Mouse (Mus musculus) frontal cortex, postnatal 10 days (tissue): ENCODE results near the gene Basp1.

Experiments
- DNase-seq, 2 experiments: peaks; one replicate each; pipeline ENCODE4 v3.0.0; 2022; ENCODE audit warnings: low spot score in 2 of 2, mixed read lengths in 1 of 2

The Basp1 gene

GRCm38 (mm10) chr15:25363636-25364035 lies 49.9 kb downstream of the Basp1 start:
- DNase-seq, result no peak

GRCm38 (mm10) chr15:25360825-25361224 lies 52.7 kb downstream of the Basp1 start:
- no peak for DNase-seq

GRCm38 (mm10) chr15:25358680-25359097 lies 54.9 kb downstream of the Basp1 start:
- DNase-seq, result no peak

- DNase-seq, result no peak
Observed at GRCm38 (mm10) chr15:25355339-25355738, 58.2 kb downstream of the Basp1 start.

GRCm38 (mm10) chr15:25354738-25355137 lies 58.8 kb downstream of the Basp1 start:
- DNase-seq, result no peak

- DNase-seq, result no peak
Observed at GRCm38 (mm10) chr15:25353498-25353897, 60.1 kb downstream of the Basp1 start.

- no peak for DNase-seq
Observed at GRCm38 (mm10) chr15:25343263-25343662, 70.3 kb downstream of the Basp1 start.

GRCm38 (mm10) chr15:25335277-25335676 lies 78.3 kb downstream of the Basp1 start:
- DNase-seq, result no peak

- DNase-seq, result no peak
Observed at GRCm38 (mm10) chr15:25331877-25332445, 81.6 kb downstream of the Basp1 start.

- DNase-seq, result no peak
Observed at GRCm38 (mm10) chr15:25330946-25331345, 82.6 kb downstream of the Basp1 start.

GRCm38 (mm10) chr15:25322601-25323000 lies 91.0 kb downstream of the Basp1 start:
- no peak for DNase-seq

GRCm38 (mm10) chr15:25322111-25322510 lies 91.5 kb downstream of the Basp1 start:
- DNase-seq, result no peak

GRCm38 (mm10) chr15:25321636-25322035 lies 91.9 kb downstream of the Basp1 start:
- no peak for DNase-seq

- no peak for DNase-seq
Observed at GRCm38 (mm10) chr15:25314471-25314870, 99.1 kb downstream of the Basp1 start.
